Mouse (Mus musculus) heart, postnatal 0 days (tissue): ENCODE measurements at regions not wholly inside any gene's neighbourhood (a gene's known extent, or its start where the extent isn't known, plus 50 kb on each side); places are given as distances from the start of the nearest gene placed in this dataset.

Experiments
- ATAC-seq: fragments of 200-750 bp; cut with Nextera tagmentation; 2 replicates; pipeline ENCODE4 v1.8.0; 2017; ENCODE audit warnings: low read depth, moderate number of reproducible peaks, moderate library complexity; ENCODE audit not compliant: insufficient read depth
- DNase-seq: peaks from one replicate; pipeline ENCODE4 v3.0.0-alpha.2; 2016; ENCODE audit warnings: low spot score
- H3K27ac ChIP-seq: fragments of 300-500 bp; sonication (generic); 2 replicates; pipeline ENCODE4 v1.5.1; 2014; ENCODE audit warnings: low read depth, mild to moderate bottlenecking
- H3K27me3 ChIP-seq: fragments of 300-500 bp; sonication (generic); 2 replicates; pipeline ENCODE4 v1.6.1; 2014; ENCODE audit warnings: low read length, mixed read lengths; ENCODE audit not compliant: control insufficient read depth, insufficient read depth
- H3K36me3 ChIP-seq: fragments of 300-500 bp; sonication (generic); replicated peaks from 2 replicates; pipeline ENCODE4 v1.6.1; 2014; ENCODE audit warnings: low read length, mixed read lengths; ENCODE audit not compliant: control insufficient read depth, insufficient read depth
- H3K4me1 ChIP-seq: fragments of 300-500 bp; sonication (generic); 2 replicates; pipeline ENCODE4 v1.6.1; 2014; ENCODE audit warnings: antibody characterized with exemption; ENCODE audit not compliant: control insufficient read depth, insufficient read depth
- H3K4me2 ChIP-seq: fragments of 300-500 bp; sonication (generic); 2 replicates; pipeline ENCODE4 v1.6.1; 2014; ENCODE audit warnings: low read depth, mild to moderate bottlenecking, low read length, moderate library complexity
- H3K4me3 ChIP-seq: fragments of 300-500 bp; sonication (generic); 2 replicates; pipeline ENCODE4 v1.5.1; 2014; ENCODE audit warnings: low read depth, low read length
- H3K9ac ChIP-seq: fragments of 300-500 bp; sonication (generic); replicated peaks from 2 replicates; pipeline ENCODE4 v1.6.1; 2014; ENCODE audit warnings: low read depth, low read length, mixed read lengths
- H3K9me3 ChIP-seq: fragments of 300-500 bp; sonication (generic); replicated peaks from 2 replicates; pipeline ENCODE4 v1.6.1; 2016; ENCODE audit warnings: low read length; ENCODE audit not compliant: control insufficient read depth
- CTCF ChIP-seq: IDR thresholded peaks from 2 replicates; pipeline ENCODE4 v1.5.1; 2016; ENCODE audit warnings: antibody characterized with exemption, control low read depth, low read depth
- EP300 ChIP-seq: IDR thresholded peaks from 2 replicates; pipeline ENCODE4 v1.6.1; 2016; ENCODE audit warnings: antibody characterized with exemption, low read depth
- WGBS: fragments of 180-500 bp; shearing (Covaris S2); extraction: QIAGEN DNeasy Blood & Tissue Kit; methylation state at CpG from one replicate; pipeline ENCODE4 v1.1.7; 2014; 5-methylcytosine and 5-hydroxymethylcytosine counted together

- TF ChIP-seq CTCF, result no peak
- TF ChIP-seq EP300, result no peak
- no peak overlapping the region for H3K4me3 ChIP-seq
- ATAC-seq (no peak), DNase-seq (no peak)
- no peak overlapping the region for H3K9ac ChIP-seq
- H3K4me2 ChIP-seq, result no peak overlapping the region
- no peaks in the 10 kb centered on the region for H3K27me3 ChIP-seq
- H3K36me3 ChIP-seq, result no peaks in the 10 kb centered on the region
- no peaks in the 10 kb centered on the region for H3K4me1 ChIP-seq
- WGBS, result 73% methylated on average over 3 of the region's 3 CpGs
- no peaks in the 10 kb centered on the region for H3K9me3 ChIP-seq
- no peak overlapping the region for H3K27ac ChIP-seq
Observed at GRCm38 (mm10) chr12:58669914-58670635, 341.7 kb downstream of the Sec23a start.

GRCm38 (mm10) chr12:58654530-58655056, 357.2 kb downstream of the Sec23a start:
- no peaks in the 10 kb centered on the region for H3K27me3 ChIP-seq
- ATAC-seq, result no peak
- H3K9me3 ChIP-seq, result no peaks in the 10 kb centered on the region
- TF ChIP-seq CTCF (no peak), EP300 (no peak)
- H3K4me3 ChIP-seq, result no peak overlapping the region
- H3K36me3 ChIP-seq, result no peaks in the 10 kb centered on the region
- H3K4me1 ChIP-seq, result no peaks in the 10 kb centered on the region
- WGBS, result 83% methylated on average over 2 of the region's 2 CpGs
- no peak for DNase-seq
- no peak overlapping the region for H3K4me2 ChIP-seq
- H3K9ac ChIP-seq, result no peak overlapping the region
- H3K27ac ChIP-seq, result no peak overlapping the region

GRCm38 (mm10) chr12:58653751-58654150, 358.1 kb downstream of the Sec23a start:
- TF ChIP-seq CTCF, result no peak
- no peak for TF ChIP-seq EP300
- Histone ChIP-seq H3K9ac (no peak overlapping the region), H3K27ac (no peak overlapping the region), H3K36me3 (no peaks in the 10 kb centered on the region), H3K4me1 (no peaks in the 10 kb centered on the region), H3K9me3 (no peaks in the 10 kb centered on the region), H3K27me3 (no peaks in the 10 kb centered on the region), H3K4me3 (no peak overlapping the region), H3K4me2 (no peak overlapping the region)
- DNase-seq (no peak), ATAC-seq (no peak)
- WGBS, result 68% methylated on average over 6 of the region's 6 CpGs

DNA sequence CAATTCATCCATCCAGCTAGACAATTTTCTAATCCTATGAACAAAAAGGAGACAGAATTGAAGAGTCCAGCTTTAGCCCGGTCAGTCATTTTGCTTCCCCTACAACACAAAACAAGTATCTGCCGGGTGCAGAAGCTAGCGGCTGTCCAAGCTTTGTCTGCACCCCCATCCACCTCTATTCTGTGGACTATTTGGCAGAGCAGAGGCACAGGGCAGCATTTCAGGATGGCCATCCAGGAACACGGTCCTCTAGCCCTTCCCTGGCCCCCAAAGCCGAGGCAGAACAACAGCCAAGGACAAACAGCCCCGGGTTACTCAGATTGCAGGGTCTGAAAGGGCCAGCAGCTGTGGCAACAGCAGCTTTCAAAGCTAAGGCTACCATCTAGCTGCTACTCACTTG, 358.6 kb downstream of the Sec23a start:
- no peak overlapping the region for H3K9ac ChIP-seq
- DNase-seq, result no peak
- H3K4me1 ChIP-seq, result no peaks in the 10 kb centered on the region
- no peak overlapping the region for H3K4me2 ChIP-seq
- H3K9me3 ChIP-seq, result no peaks in the 10 kb centered on the region
- ATAC-seq, result no peak
- H3K4me3 ChIP-seq, result no peak overlapping the region
- no peak for TF ChIP-seq EP300
- H3K27me3 ChIP-seq, result no peaks in the 10 kb centered on the region
- 73% methylated on average over 6 of the region's 6 CpGs for WGBS
- H3K27ac ChIP-seq, result no peak overlapping the region
- no peaks in the 10 kb centered on the region for H3K36me3 ChIP-seq

DNA sequence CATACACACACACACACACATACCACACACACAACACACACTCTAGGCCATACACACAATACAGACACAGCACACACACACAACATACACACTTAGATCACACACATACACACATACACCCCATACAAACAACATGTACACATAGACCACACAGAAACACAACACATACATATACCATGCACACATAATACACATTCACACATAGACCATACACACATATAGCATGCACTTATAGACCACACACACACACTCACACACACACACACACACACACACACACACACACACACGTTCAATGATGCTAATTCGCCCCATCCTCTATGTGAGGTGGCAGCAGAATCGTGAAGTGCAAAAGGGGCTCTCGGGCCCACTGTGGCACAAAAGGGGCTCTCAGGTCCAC, 359.1 kb downstream of the Sec23a start:
- WGBS, result 88% methylated on average over 4 of the region's 4 CpGs
- ATAC-seq (no peak), DNase-seq (no peak)
- H3K36me3 ChIP-seq, result no peaks in the 10 kb centered on the region
- no peaks in the 10 kb centered on the region for H3K27me3 ChIP-seq
- no peak for TF ChIP-seq EP300
- TF ChIP-seq CTCF, result no peak
- H3K4me1 ChIP-seq, result no peaks in the 10 kb centered on the region
- H3K9me3 ChIP-seq, result no peaks in the 10 kb centered on the region
- no peak overlapping the region for H3K27ac ChIP-seq
- H3K4me2 ChIP-seq, result no peak overlapping the region
- no peak overlapping the region for H3K4me3 ChIP-seq
- H3K9ac ChIP-seq, result no peak overlapping the region

GRCm38 (mm10) chr12:58648322-58648721, 363.5 kb downstream of the Sec23a start:
- 53% methylated on average over 4 of the region's 4 CpGs for WGBS

More at GRCm38 (mm10) chr12:58648322-58648721, 363.5 kb downstream of the Sec23a start:
- Histone ChIP-seq H3K9ac (no peak overlapping the region), H3K36me3 (no peaks in the 10 kb centered on the region), H3K4me2 (no peak overlapping the region), H3K9me3 (no peaks in the 10 kb centered on the region), H3K27ac (no peak overlapping the region), H3K4me3 (no peak overlapping the region), H3K27me3 (no peaks in the 10 kb centered on the region), H3K4me1 (no peaks in the 10 kb centered on the region)
- DNase-seq, result no peak
- ATAC-seq, result no peak
- no peak for TF ChIP-seq CTCF
- TF ChIP-seq EP300, result no peak
